Mouse (Mus musculus) cerebellum, adult 2 months (tissue): ENCODE data around the gene Cacng7. TPM values are rescaled to one million over a fixed set of nuclear protein-coding genes. Genes with fewer than 3 reads are reported as not detected.

Experiments used
- DNase-seq, 2 experiments: peaks; one replicate each; pipeline ENCODE4 v3.0.0; 2021
- H3K27ac ChIP-seq: fragments of 200-500 bp; 2 replicates; pipeline ENCODE4 v1.5.1; 2012; ENCODE audit warnings: low read length, control low read depth, inconsistent platforms; ENCODE audit not compliant: insufficient read depth
- H3K27me3 ChIP-seq: fragments of 200-500 bp; 2 replicates; pipeline ENCODE4 v1.6.1; 2012; ENCODE audit warnings: inconsistent platforms, mild to moderate bottlenecking, low read length, moderate library complexity; ENCODE audit not compliant: control insufficient read depth, insufficient read depth
- H3K4me1 ChIP-seq: fragments of 200-500 bp; 2 replicates; pipeline ENCODE4 v1.6.1; 2011; ENCODE audit warnings: low read length; ENCODE audit not compliant: control insufficient read depth, insufficient read depth
- H3K4me3 ChIP-seq: fragments of 200-500 bp; replicated peaks from 2 replicates; pipeline ENCODE3; 2011; ENCODE audit warnings: mild to moderate bottlenecking, low read depth, low read length, control low read depth; ENCODE audit not compliant: insufficient read depth
- CTCF ChIP-seq: fragments of 200-500 bp; IDR thresholded peaks from 2 replicates; pipeline ENCODE4 v1.5.1; 2011; ENCODE audit warnings: low read depth, mild to moderate bottlenecking, control low read depth, low read length, moderate library complexity, borderline replicate concordance; ENCODE audit not compliant: insufficient read depth
- POLR2A ChIP-seq: fragments of 200-500 bp; IDR thresholded peaks from 2 replicates; pipeline ENCODE4 v1.6.1; 2011; ENCODE audit warnings: low read length, control low read depth, borderline replicate concordance; ENCODE audit not compliant: insufficient read depth
- WGBS: fragments of 180-500 bp; shearing (Covaris S2); methylation state at CpG from one replicate; pipeline ENCODE4 v1.1.7; 2018; 5-methylcytosine and 5-hydroxymethylcytosine counted together
- polyA plus RNA-seq: library from polyadenylated mRNA; depleted of rRNA; stranded (reverse); fragments of >200 nt; gene quantifications from 2 replicates; pipeline ENCODE4 v1.2.3, GENCODE M21; 2012; rRNA removed

The Cacng7 gene
- polyA plus RNA-seq, 1 experiment = 278 TPM

- TF ChIP-seq CTCF = no peak
- TF ChIP-seq POLR2A = no peak
- DNase-seq = peak; percentile 49 to 61
- peak overlapping the region; percentile 67 for H3K4me3 ChIP-seq
- H3K4me1 ChIP-seq = peaks cover 2% of the 10 kb centered on the region; the same call in 1 of the 2 replicates
- no peak overlapping the region for H3K27ac ChIP-seq
- peaks cover 1% of the 10 kb centered on the region; the same call in 1 of the 2 replicates for H3K27me3 ChIP-seq
- 0% methylated on average over 52 of the region's 60 CpGs for WGBS
These were observed 82.6 kb downstream of the Cacng7 start for GRCm38 (mm10) chr7:3415378-3415777.

Other genes starting within 250 kb of the Cacng7 start
- gene AU018091, start 163.8 kb upstream of the Cacng7 start, polyA plus RNA-seq = not detected in 2 replicates
- gene Nlrp12, start 83.2 kb upstream of the Cacng7 start, polyA plus RNA-seq = 0.02 TPM in 1 of 2 replicates, not detected in the other
- 43.3 and 45.3 TPM in 2 replicates for gene Myadm, start 43.9 kb upstream of the Cacng7 start, polyA plus RNA-seq
- gene Prkcg, start 43.8 kb upstream of the Cacng7 start, polyA plus RNA-seq = 152 and 195 TPM in 2 replicates
- gene Cacng8, start 57.7 kb downstream of the Cacng7 start, polyA plus RNA-seq = 16.6 and 20.6 TPM in 2 replicates
- 0.05 and 0.13 TPM in 2 replicates for gene Cacng6, start 91.2 kb downstream of the Cacng7 start, polyA plus RNA-seq
- 0.49 and 0.84 TPM in 2 replicates for gene Tarm1, start 169.7 kb downstream of the Cacng7 start, polyA plus RNA-seq